Comparison of ENCODE assay signal across 8 mouse cellular contexts in the genomic region with DNA sequence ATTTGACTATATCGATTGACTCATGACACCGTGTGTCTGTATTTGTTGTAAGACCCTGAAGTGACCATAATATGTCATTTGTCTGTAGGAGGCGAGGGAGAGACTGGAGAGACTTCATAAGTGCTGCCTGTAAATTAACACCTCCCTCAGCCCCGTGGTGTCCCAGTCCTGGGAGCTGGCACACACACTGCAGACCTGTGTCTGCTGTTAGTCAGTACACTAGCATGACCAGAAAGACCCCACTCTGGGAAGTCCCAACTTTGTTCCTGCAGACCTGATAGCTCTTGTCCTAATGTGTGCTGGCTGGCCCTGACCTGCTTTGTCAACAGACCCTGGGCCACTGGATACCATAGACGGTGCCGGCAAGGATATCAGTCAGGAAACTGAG. TPM values are rescaled to one million over a fixed set of nuclear protein-coding genes. Genes with fewer than 3 reads are reported as not detected.
DNase-seq lines count a peak whose midpoint lies in the region; ATAC-seq and TF ChIP-seq lines count a peak whose summit lies in the region.
"Had no signal": no experiment of that assay in that cellular context is flagged by ENCODE, and none has a peak within 500 bp of the region (broad histone marks: within the 10 kb centered on the region; RNA-seq: fewer than 3 reads in every experiment).

No protein-coding gene starts in this region.

- WGBS in lung, embryonic 14.5 days: 53% methylated on average over 6 of the region's 6 CpGs
- 78% methylated on average over 6 of the region's 6 CpGs for WGBS in forebrain, embryonic 12.5 days
- 57% methylated on average over 6 of the region's 6 CpGs for WGBS in limb, embryonic 13.5 days
- WGBS in stomach, embryonic 15.5 days: 44% methylated on average over 6 of the region's 6 CpGs

- H3K27ac ChIP-seq in lung, embryonic 14.5 days (ENCODE audit: low read depth): no peak overlapping the region
- no peak overlapping the region for H3K27ac ChIP-seq in forebrain, embryonic 12.5 days
- no peak overlapping the region for H3K27ac ChIP-seq in limb, embryonic 13.5 days
- H3K27ac ChIP-seq in stomach, embryonic 15.5 days: no peak overlapping the region

- H3K36me3 ChIP-seq in lung, embryonic 14.5 days (ENCODE audit: insufficient read depth): no peaks in the 10 kb centered on the region; the same call in 1 of the 2 replicates
- H3K36me3 ChIP-seq in forebrain, embryonic 12.5 days (replicated peaks): peaks cover 8% of the 10 kb centered on the region
- peaks cover 10% of the 10 kb centered on the region for H3K36me3 ChIP-seq in limb, embryonic 13.5 days
- H3K36me3 ChIP-seq in stomach, embryonic 15.5 days: no peaks in the 10 kb centered on the region

- TF ChIP-seq CTCF in lung, embryonic 14.5 days (IDR thresholded peaks at IDR 0.05; ENCODE audit: low read depth): no peak

- H3K9me3 ChIP-seq in lung, embryonic 14.5 days (ENCODE audit: low read depth, low read length): no peaks in the 10 kb centered on the region
- H3K9me3 ChIP-seq in forebrain, embryonic 12.5 days: no peaks in the 10 kb centered on the region
- H3K9me3 ChIP-seq in limb, embryonic 13.5 days: no peaks in the 10 kb centered on the region
- H3K9me3 ChIP-seq in stomach, embryonic 15.5 days: no peaks in the 10 kb centered on the region

- peak overlapping the region; percentile 78 for H3K4me2 ChIP-seq in lung, embryonic 14.5 days
- H3K4me2 ChIP-seq in forebrain, embryonic 12.5 days: peak overlapping the region; percentile 81
- peak overlapping the region; percentile 79 for H3K4me2 ChIP-seq in limb, embryonic 13.5 days (replicated peaks)
- H3K4me2 ChIP-seq in stomach, embryonic 15.5 days: peak overlapping the region; percentile 77

- peak overlapping the region; percentile 90 for H3K4me3 ChIP-seq in lung, embryonic 14.5 days (ENCODE audit: low read depth, low read length)
- H3K4me3 ChIP-seq in forebrain, embryonic 12.5 days (replicated peaks): no peak overlapping the region
- peak overlapping the region; percentile 86 for H3K4me3 ChIP-seq in limb, embryonic 13.5 days
- peak overlapping the region; percentile 71 for H3K4me3 ChIP-seq in stomach, embryonic 15.5 days (replicated peaks)

- H3K9ac ChIP-seq in lung, embryonic 14.5 days: peak overlapping the region; percentile 90
- H3K9ac ChIP-seq in forebrain, embryonic 12.5 days: peak overlapping the region; percentile 39; the same call in 1 of the 2 replicates
- peak overlapping the region; percentile 89 for H3K9ac ChIP-seq in limb, embryonic 13.5 days
- 0 out of 2 replicates have a peak overlapping the region, but pooled peaks have one; percentile 0 for H3K9ac ChIP-seq in stomach, embryonic 15.5 days

- DNase-seq in lung, embryonic 14.5 days: no peak
- DNase-seq in lung, postnatal 14 days: no peak
- DNase-seq in right cerebral cortex, postnatal 4 days: no peak
- DNase-seq in kidney, adult 18-20 months: no peak
- DNase-seq: lung, postnatal 10 days had no signal

- no peak for ATAC-seq in lung, embryonic 14.5 days (ENCODE audit: insufficient read depth)
- no peak for ATAC-seq in forebrain, embryonic 12.5 days (ENCODE audit: low FRiP score)
- no peak for ATAC-seq in limb, embryonic 13.5 days (ENCODE audit: low FRiP score, low read depth)
- no peak for ATAC-seq in stomach, embryonic 15.5 days (ENCODE audit: insufficient read depth, low FRiP score, low read depth)

- no peaks in the 10 kb centered on the region for H3K27me3 ChIP-seq in lung, embryonic 14.5 days (ENCODE audit: insufficient read depth, low read length)
- H3K27me3 ChIP-seq in forebrain, embryonic 12.5 days: no peaks in the 10 kb centered on the region
- H3K27me3 ChIP-seq in limb, embryonic 13.5 days: no peaks in the 10 kb centered on the region
- H3K27me3 ChIP-seq in stomach, embryonic 15.5 days (replicated peaks): no peaks in the 10 kb centered on the region

- H3K4me1 ChIP-seq in lung, embryonic 14.5 days (ENCODE audit: insufficient read depth): peaks cover 29% of the 10 kb centered on the region
- peaks cover 59% of the 10 kb centered on the region for H3K4me1 ChIP-seq in forebrain, embryonic 12.5 days
- H3K4me1 ChIP-seq in limb, embryonic 13.5 days: peaks cover 48% of the 10 kb centered on the region
- H3K4me1 ChIP-seq in stomach, embryonic 15.5 days: peaks cover 36% of the 10 kb centered on the region

RNA-seq across cellular contexts. Expression of gene Slc9a1, which starts 2.8 kb away (rescaled TPM):
- polyA plus RNA-seq in lung, embryonic 14.5 days (2014; fragmentation: Nextera tagmentation; extraction: Ambion mirVana): 8.7 and 9.7 TPM in 2 replicates
- polyA plus RNA-seq in forebrain, embryonic 12.5 days (2016; fragmentation: Nextera tagmentation; extraction: Ambion mirVana): 7.2 and 8.3 TPM in 2 replicates
- 8.1 and 8.8 TPM in 2 replicates for polyA plus RNA-seq in limb, embryonic 13.5 days (2015; fragmentation: Nextera tagmentation; extraction: Ambion mirVana)
- 8.8 and 9.3 TPM in 2 replicates for polyA plus RNA-seq in stomach, embryonic 15.5 days (2015; fragmentation: Nextera tagmentation; extraction: Ambion mirVana)

RNA-seq across cellular contexts. Expression of gene Wdtc1, which starts 19.0 kb away (rescaled TPM):
- 13.8 and 15.3 TPM in 2 replicates for polyA plus RNA-seq in lung, embryonic 14.5 days (2014; fragmentation: Nextera tagmentation; extraction: Ambion mirVana)
- 21.1 and 22.9 TPM in 2 replicates for polyA plus RNA-seq in forebrain, embryonic 12.5 days (2016; fragmentation: Nextera tagmentation; extraction: Ambion mirVana)
- polyA plus RNA-seq in limb, embryonic 13.5 days (2015; fragmentation: Nextera tagmentation; extraction: Ambion mirVana): 13.3 and 14.1 TPM in 2 replicates
- polyA plus RNA-seq in stomach, embryonic 15.5 days (2015; fragmentation: Nextera tagmentation; extraction: Ambion mirVana): 18.6 and 24.2 TPM in 2 replicates

Comparison
In these comparisons a context has a peak if more than half of its experiments do, and no peak if none do; other contexts are left out.
1. H3K9ac ChIP-seq: peak in every context shown above with its lines; median percentile 90 in lung, embryonic 14.5 days; 89 in limb, embryonic 13.5 days; 39 in forebrain, embryonic 12.5 days; 0 in stomach, embryonic 15.5 days.